Mouse (Mus musculus) megakaryocyte, embryonic 14.5 days (primary cell): ENCODE results near the gene Surf1.

Source experiments
- FLI1 ChIP-seq: IDR thresholded peaks from 2 replicates; pipeline ENCODE4 v1.6.1; 2012; ENCODE audit warnings: low read length, inconsistent platforms, mixed read lengths
- GATA1 ChIP-seq: IDR thresholded peaks from 3 replicates; pipeline ENCODE4 v1.6.1; 2012; ENCODE audit warnings: mixed read lengths, low read length, inconsistent platforms, borderline replicate concordance

- TF ChIP-seq GATA1 (no peak), FLI1 (no peak)
Observed at GRCm38 (mm10) chr2:26950411-26950810, 34.1 kb upstream of the Surf1 start.
